Mouse (Mus musculus): ENCODE results near the gene Fam98c. TPM values are rescaled to one million over a fixed set of nuclear protein-coding genes. Genes with fewer than 3 reads are reported as not detected.

The Fam98c gene
- total RNA-seq (2023), result 25.1 to 29.8 TPM (median 26.9 TPM) in 4 replicates

DNA sequence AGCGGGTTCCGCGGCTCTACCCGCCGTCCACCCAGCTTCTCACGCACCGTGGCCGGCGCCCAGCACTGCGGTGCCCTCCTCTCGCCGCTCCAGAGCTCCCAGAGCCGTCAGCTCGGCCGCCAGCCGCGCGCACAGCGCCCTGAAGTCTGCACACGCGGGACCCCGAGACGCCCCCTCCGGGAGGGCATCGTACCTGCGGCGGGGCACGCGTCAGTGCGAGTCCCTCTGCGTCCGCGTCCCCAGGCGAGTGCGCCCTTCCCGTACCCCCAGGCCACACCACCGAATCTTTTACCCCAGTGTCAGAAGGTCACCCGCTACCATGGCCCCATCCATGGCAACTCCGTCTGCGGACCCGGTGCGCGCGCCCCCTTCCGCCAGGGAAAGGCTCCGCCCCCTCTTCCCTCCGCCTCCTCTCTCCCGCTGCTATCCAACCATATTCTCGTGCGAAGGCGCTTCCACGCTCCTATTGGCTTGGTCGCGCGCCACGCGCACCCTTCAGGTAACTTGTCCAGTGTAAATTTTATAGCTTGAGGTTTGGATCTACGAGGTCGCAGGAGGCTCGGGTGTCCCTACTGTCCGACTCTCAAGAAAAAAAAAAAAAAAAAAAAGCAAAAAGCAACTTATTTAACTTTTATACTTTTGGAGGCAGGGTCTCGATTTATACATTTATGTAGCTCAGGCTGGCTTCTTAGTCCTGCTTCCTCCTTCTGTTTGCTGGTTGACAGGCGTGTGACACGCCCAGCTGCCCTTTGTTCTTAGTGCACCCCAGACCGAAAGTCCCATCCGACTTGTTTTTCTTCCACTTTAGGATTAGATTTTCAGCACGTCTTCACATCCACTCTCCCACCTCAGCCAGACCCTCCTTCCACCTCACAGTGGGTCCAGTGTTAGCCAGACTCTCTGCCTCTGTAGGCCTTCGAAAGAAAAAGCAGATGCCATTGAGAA, at the start of gene Fam98c:
Gene Fam98c, minus strand, starts transcription at position 397 of the 945 bp plus-strand sequence.

DNA sequence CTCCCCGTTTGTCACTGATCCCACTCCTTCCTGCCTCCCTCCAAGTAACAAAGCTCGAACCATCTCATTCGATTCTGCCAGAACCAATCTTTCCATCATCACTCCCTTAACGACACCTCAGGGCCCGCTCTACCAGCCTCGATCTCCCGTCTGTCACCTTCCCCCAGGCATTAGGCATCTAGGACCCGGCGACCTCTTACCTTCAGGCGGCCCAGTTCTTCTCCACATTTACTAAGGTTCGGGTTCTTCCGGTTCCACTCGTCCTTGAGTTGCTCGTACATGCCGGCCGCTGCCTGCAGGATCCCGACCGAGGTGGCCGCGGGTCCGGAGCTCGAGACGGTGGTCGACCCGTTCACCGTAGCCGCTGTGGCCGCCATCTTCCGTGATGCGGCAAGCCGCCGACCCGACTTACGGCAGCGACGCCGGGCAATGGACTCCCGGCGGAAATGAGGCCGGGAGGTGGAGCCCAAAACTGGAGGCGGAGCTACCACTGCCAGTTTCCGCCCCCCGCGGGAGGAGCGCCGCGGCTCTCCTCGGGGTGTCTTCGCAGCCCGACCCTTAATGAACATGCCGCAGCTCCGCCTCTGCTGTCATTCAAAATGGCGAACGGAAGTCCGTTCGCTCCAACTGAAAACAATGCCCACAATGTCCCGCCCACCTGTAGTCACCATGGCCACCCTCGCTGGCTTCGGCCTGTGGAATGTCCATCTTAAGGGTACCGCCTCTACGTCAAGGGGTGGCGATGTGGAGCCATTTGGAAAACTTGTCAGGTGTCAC, 24.2 kb upstream of the Fam98c start, which contains the start of gene Psmd8:
Gene Psmd8, minus strand, starts transcription at position 625 of the 777 bp plus-strand sequence.

DNA sequence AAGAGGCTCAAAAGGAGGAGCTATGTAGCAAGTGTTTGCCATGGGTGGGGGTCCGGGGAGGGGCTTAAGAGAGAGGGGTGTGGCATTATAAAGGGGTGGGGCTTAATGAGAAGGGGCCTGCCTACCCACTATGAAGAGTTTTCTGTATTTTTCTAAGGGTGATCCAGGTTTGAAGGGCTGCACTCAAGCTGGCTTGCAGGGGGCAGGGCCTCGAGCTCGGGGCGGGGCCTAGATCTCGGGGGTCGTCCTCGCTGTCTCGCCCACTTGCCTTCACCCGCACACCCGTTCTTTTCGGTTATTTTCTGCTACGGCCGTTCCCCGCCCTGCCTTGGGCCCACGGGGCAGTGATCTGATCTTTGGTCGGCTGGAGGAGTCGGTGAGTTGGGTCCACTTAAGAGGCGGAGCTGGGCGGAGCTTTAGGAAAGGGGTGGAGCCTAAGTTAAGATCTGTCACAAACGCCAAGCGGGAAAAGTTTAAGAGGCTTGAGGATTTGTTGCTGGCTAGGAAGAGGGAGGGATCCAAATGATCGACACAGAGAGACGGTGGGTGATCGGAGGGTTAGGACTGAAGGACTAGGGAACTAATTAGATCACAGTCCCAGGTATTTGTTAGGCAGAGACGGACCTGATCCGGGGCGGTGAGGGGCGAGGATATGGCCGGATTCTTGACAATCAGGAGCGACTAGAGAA, 14.2 kb upstream of the Fam98c start, which contains the start of the genes Ggn and Spred3:
Gene Ggn, plus strand, starts transcription at position 145 of the 689 bp plus-strand sequence.
Gene Spred3, minus strand, starts transcription at position 346 of the 689 bp plus-strand sequence.

DNA sequence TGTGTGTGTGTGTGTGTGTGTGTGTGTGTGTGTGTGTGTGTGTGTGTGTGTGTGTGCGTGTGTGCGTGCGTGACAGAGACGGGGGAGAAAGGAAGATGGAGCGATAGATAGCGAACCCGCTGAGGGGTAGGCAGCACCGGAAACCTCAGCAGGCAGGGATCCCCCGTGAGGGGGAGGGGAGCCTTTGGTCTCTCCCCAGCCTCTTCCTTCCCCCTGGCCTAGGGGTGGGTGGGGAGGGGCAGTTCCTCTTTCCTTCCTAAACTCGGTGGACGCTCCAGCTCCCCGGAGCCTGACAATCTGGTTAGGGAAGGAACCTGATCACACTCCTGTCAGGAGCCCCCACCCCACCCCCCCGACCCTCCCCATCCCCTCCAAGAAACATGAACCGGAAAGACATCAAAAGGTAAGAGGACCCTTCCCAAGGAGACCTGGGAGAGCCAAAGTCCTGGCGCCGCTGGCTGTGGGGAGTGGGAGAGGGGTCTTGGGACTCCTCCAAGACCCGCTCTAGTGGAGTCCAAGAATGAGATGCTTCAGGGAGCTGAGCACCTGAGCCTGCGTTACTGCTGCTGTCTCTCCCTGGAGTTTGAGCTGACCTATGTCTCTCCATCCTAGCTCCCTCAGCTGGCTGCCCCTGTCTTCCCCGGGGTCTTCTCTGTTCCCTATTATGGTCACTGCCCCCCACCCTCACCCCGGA, 21.2 kb downstream of the Fam98c start, which contains the start of gene Rasgrp4:
Gene Rasgrp4, plus strand, starts transcription at position 159 of the 694 bp plus-strand sequence.

DNA sequence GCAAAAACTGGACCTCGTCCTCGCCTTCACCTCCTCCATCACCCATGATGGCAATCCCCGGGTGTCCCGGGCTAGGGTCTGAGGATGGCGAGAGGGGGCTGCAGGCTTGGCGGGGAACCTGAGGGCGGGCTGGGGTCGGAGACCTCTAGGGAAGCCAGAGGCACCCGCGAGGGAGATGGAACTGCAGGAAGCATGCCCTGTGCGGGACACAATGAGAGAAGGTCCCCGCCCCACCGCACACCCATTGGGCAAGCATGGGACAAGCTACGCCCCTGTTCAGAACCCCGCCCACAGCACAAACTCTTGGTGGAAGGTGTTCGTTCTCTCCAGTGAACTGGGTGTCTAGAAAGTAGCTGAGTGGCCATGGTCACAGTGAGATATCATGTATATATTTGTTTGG, 31.1 kb downstream of the Fam98c start, which contains the start of gene Ryr1:
Gene Ryr1, minus strand, starts transcription at position 210 of the 400 bp plus-strand sequence.

Other genes starting within 250 kb of the Fam98c start
- 105 to 121 TPM (median 115 TPM) in 4 replicates for gene Actn4, start 193.9 kb downstream of the Fam98c start, total RNA-seq (2023)
- 234 to 267 TPM (median 257 TPM) in 4 replicates for gene Eif3k, start 174.4 kb downstream of the Fam98c start, total RNA-seq (2023)
- 339 to 367 TPM (median 355 TPM) in 4 replicates for gene Map4k1, start 174.2 kb downstream of the Fam98c start, total RNA-seq (2023)
- gene Ryr1, start 31.1 kb downstream of the Fam98c start, total RNA-seq (2023), result 0.18 to 0.60 TPM (median 0.46 TPM) in 4 replicates
- gene Rasgrp4, start 21.4 kb downstream of the Fam98c start, total RNA-seq (2023), result 3.2 to 5.5 TPM (median 3.9 TPM) in 4 replicates
- gene Ggn, start 14.0 kb upstream of the Fam98c start, total RNA-seq (2023), result 0.33 TPM in 1 of 4 replicates, not detected in the others
- gene Spred3, start 14.2 kb upstream of the Fam98c start, total RNA-seq (2023), result 1.3 to 3.5 TPM (median 2.6 TPM) in 4 replicates
- gene Psmd8, start 24.5 kb upstream of the Fam98c start, total RNA-seq (2023), result 226 to 244 TPM (median 237 TPM) in 4 replicates
- 1.5 to 3.6 TPM (median 1.8 TPM) in 4 replicates for gene Catsperg1, start 57.8 kb upstream of the Fam98c start, total RNA-seq (2023)
- gene Kcnk6, start 76.3 kb upstream of the Fam98c start, total RNA-seq (2023), result 1.0 to 1.4 TPM (median 1.2 TPM) in 4 replicates
- gene Yif1b, start 82.1 kb upstream of the Fam98c start, total RNA-seq (2023), result 21.5 to 26.9 TPM (median 23.7 TPM) in 4 replicates
- gene 2200002D01Rik, start 92.2 kb upstream of the Fam98c start, total RNA-seq (2023), result 0.66 to 3.5 TPM (median 3.3 TPM) in 4 replicates
- gene Spint2, start 125.7 kb upstream of the Fam98c start, total RNA-seq (2023), result 34.2 to 44.3 TPM (median 35.8 TPM) in 4 replicates
- gene Ppp1r14a, start 133.1 kb upstream of the Fam98c start, total RNA-seq (2023), result not detected in 4 replicates
- 0.61 to 1.1 TPM (median 0.81 TPM) in 4 replicates for gene Dpf1, start 147.7 kb upstream of the Fam98c start, total RNA-seq (2023)

All from B cell, adult 62 days (primary cell).